Comparison of ENCODE assay signal across 8 mouse cellular contexts in the genomic region with DNA sequence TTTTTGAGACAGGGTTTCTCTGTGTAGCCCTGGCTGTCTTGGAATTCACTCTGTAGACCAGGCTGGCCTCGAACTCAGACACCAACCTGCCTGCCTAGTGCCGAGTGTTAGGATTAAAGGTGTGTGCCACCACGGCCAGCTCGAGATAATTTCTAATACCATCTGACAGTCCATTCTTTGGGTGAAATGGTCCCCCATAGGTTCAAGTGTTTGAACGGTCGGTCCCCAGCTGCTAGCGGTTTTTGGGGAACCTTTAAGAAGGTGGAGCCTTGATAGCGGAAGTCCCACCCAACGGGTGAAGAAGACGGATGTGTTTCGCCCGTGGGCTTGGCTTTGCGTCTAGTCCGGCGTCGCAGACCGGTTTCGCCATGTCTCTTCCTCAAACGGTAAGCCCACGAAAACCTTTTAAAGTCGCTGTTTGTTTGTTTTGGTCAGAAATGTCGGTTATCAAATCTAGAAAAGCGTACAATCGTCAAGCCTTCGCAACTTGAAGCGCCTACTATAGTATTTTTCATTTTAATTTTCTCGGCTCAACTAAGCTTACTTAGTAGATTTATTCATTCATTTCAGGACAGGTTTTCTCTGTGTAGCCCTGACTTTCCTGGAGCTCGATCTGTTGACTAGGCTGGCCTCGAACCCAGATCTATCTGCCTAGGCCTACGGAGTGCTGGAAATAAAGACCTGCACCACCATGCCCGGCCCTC. TPM values are rescaled to one million over a fixed set of nuclear protein-coding genes. Genes with fewer than 3 reads are reported as not detected.
DNase-seq lines count a peak whose midpoint lies in the region; ATAC-seq lines count a peak whose summit lies in the region.

No protein-coding gene starts in this region.

- H3K27ac ChIP-seq in hindbrain, embryonic 13.5 days = peak overlapping the region; percentile 73

- peaks cover 6% of the 10 kb centered on the region for H3K36me3 ChIP-seq in hindbrain, embryonic 13.5 days

- H3K9ac ChIP-seq in hindbrain, embryonic 13.5 days = peak overlapping the region; percentile 80

- no peaks in the 10 kb centered on the region for H3K9me3 ChIP-seq in hindbrain, embryonic 13.5 days

- 5% methylated on average over 31 of the region's 31 CpGs for WGBS in hindbrain, embryonic 13.5 days

- ATAC-seq in hindbrain, embryonic 13.5 days (ENCODE audit: low FRiP score) = peak; percentile 75

- peak overlapping the region; percentile 66 for H3K4me2 ChIP-seq in hindbrain, embryonic 13.5 days

- no peaks in the 10 kb centered on the region for H3K27me3 ChIP-seq in hindbrain, embryonic 13.5 days

- peaks cover 29% of the 10 kb centered on the region for H3K4me1 ChIP-seq in hindbrain, embryonic 13.5 days (replicated peaks)

- peak; percentile 93 for DNase-seq in NIH3T3 (ENCODE audit: low read depth)
- DNase-seq in cerebellum, postnatal 10 days = peak; percentile 86
- peak; percentile 73 to 75 for DNase-seq in frontal cortex, postnatal 14 days (ENCODE audit: low spot score in 2 of 2)
- DNase-seq in layer of hippocampus, postnatal 25 days (ENCODE audit: extremely low spot score in 1 of 2, low spot score in 1 of 2) = peak; percentile 64 to 67
- DNase-seq in lung, postnatal 14 days = peak; percentile 82
- peak; percentile 68 for DNase-seq in retina, adult 2 months (ENCODE audit: low read depth, low spot score)
- DNase-seq in thymus, postnatal 25 days = peak; percentile 80

- peak overlapping the region; percentile 59 for H3K4me3 ChIP-seq in hindbrain, embryonic 13.5 days

RNA-seq across cellular contexts. Expression of a gene that starts 14.3 kb away (rescaled TPM):
- 72.8 and 73.5 TPM in 2 replicates for polyA plus RNA-seq in hindbrain, embryonic 13.5 days (2015; fragmentation: Nextera tagmentation; extraction: Ambion mirVana)
- total RNA-seq in layer of hippocampus, postnatal 25 days (2021) = 10 to 100 TPM; 40.2 to 53.1 TPM

RNA-seq across cellular contexts. Expression of a gene that starts 14.7 kb away (rescaled TPM):
- polyA plus RNA-seq in hindbrain, embryonic 13.5 days (2015; fragmentation: Nextera tagmentation; extraction: Ambion mirVana) = 53.6 and 53.7 TPM in 2 replicates
- 100 to 1,000 TPM; 143 to 153 TPM for total RNA-seq in layer of hippocampus, postnatal 25 days (2021)

RNA-seq across cellular contexts. Expression of a gene that starts 24.8 kb away (rescaled TPM):
- polyA plus RNA-seq in hindbrain, embryonic 13.5 days (2015; fragmentation: Nextera tagmentation; extraction: Ambion mirVana) = 96.6 and 103 TPM in 2 replicates
- 10 to 100 TPM; 70.3 to 80.6 TPM for total RNA-seq in layer of hippocampus, postnatal 25 days (2021)

RNA-seq across cellular contexts. Expression of a gene that starts 26.0 kb away (rescaled TPM):
- polyA plus RNA-seq in hindbrain, embryonic 13.5 days (2015; fragmentation: Nextera tagmentation; extraction: Ambion mirVana) = 8.8 and 9.5 TPM in 2 replicates
- 1 to 10 TPM; 1.4 to 1.7 TPM for total RNA-seq in layer of hippocampus, postnatal 25 days (2021)

RNA-seq across cellular contexts. Expression of a gene that starts 38.3 kb away (rescaled TPM):
- 3.2 and 3.3 TPM in 2 replicates for polyA plus RNA-seq in hindbrain, embryonic 13.5 days (2015; fragmentation: Nextera tagmentation; extraction: Ambion mirVana)
- 1 to 10 TPM; 3.9 to 4.8 TPM for total RNA-seq in layer of hippocampus, postnatal 25 days (2021)

Comparison
In these comparisons a context has a peak if more than half of its experiments do, and no peak if none do; other contexts are left out.
1. Peak in every context shown above with its lines: DNase-seq, ATAC-seq, H3K4me3 ChIP-seq and H3K27ac ChIP-seq.